Mouse (Mus musculus) skeletal muscle tissue, adult 2 months (tissue): Measurements from ENCODE around the gene Usp54.
"Not testable (repeated sequence)": the region's sequence is repeated elsewhere in the genome, so short reads cannot be mapped to it uniquely, and the experiment has no call there.

Experiments
- DNase-seq: peaks from one replicate; pipeline ENCODE4 v3.0.0-alpha.2; 2012; ENCODE audit warnings: low read depth, low spot score

Gene Usp54

DNA sequence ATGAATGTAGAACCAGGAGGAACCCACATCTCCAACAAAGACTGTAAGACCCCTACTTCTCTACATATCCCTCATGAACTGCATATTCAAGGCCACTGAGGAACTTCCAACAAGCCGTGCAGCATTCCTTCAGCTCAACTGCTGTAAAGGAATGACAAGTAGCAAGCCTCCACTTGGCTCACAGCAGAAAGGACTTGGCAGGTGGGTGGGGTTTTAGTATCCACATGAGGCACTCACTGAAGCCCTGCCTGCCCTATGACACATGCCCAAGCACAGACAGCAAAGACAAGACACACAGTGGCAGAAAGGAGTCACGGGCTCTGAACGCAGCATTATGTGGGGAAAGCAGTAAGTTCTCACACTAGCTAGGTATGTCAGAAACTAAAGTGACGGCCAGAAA, 30.7 kb downstream of the Usp54 start:
- peak; percentile 76 for DNase-seq

DNA sequence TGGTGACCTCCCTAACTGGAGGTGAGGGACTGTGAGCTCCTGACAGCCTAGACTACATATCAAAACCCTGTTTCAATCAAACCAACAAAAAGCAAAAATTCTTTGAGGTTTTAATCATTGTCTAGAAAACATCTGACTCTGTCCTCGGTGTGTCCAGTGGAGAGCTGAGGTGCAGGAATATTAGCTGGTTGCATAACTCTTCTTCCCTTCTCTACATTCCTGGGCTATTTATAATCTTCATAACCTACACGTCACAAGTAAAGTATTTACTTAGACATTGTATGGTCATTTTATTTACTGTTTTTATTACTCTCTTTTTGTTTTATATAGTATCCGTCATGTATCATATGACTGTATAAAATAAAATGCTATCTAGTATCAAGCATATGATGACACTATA, 31.3 kb downstream of the Usp54 start:
- no peak for DNase-seq

DNA sequence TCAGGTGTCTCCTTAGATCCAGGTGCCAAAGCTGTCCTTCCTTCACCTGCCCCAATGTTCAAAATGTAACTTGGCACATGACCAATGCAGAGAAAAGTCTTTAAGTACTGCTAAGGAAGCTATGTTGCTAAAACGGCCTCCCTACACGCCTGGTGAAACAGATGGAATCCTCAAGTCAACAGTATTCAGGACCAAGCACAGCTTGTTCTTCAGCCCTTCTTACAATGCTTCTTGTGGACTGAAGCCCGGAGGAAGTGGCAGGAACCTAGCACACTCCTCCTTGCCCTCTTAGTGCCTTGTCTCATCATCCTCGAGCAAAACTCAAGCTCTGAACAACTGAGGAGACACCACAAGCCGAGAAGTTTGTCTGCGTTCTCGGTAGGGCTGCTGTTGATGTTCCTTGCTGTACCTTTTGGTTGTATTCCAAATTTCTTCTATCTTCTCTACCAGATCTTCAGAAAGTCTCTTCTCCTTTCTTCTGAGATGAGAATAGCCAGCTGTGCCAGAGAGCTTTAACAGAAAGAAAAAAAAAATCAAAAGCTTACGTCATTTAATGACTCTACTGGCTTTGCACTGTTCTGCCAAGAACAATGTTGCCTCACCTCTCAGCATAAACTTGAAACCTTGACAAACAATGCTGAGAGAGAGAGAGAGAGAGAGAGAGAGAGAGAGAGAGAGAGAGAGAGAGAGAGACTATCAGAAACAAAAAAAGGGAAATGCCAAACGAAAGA, 33.3 kb downstream of the Usp54 start:
- peak; percentile 51 for DNase-seq

DNA sequence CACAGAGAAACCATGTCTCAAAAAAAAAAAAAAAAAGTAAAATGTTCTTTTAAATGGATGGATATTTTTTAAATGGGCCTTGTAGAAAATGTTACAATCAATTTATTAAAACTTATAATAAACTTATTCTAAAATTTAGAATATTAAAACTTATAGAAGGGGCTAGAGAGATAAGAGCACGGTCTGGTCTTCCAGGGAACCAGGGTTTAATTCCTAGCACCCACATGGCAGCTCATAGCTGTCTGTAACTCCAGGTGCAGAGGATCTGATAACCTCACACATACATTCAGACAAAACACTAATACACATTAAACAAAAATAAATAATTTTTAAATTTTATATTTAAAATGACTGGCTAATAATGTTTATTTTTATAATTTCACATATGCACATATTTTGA, 39.6 kb downstream of the Usp54 start:
- DNase-seq, result no peak

DNA sequence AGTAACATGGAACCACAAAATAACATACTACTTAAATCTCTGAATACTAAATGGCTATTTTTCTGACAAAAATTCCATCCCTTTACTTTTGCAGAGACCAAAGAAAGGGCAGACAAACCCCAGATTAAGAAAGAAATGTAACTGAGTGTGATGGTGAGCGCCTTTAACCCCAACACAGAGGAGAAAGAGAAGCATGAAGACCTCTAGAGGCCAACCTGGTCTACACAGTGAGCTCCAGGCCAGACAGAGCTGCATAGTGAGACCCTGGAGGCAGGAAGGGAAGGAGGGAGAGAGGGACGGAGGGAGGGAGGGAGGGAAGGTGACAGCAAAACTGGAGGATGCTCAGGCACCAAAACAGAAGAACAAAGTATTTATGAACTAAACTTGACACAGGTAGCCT, 40.7 kb downstream of the Usp54 start:
- no peak for DNase-seq

DNA sequence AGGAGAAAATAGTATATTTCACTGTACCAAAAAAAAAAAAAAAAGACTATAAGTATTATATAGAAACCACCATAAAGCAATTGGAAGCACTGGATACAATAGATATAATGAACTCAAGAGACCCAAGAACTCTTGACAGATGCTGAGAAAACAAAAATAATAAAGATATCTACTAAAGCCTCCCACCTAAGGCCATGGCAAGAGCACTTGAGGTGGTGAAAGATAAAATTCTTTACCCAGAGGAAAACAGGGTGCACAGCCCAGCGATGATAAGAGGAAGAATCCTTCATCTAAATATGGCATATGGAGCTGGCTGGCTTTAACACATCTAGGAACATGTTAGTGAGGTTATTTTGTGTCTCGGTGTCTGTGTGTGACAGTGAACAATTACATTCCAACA, 41.3 kb downstream of the Usp54 start:
- no peak for DNase-seq

DNA sequence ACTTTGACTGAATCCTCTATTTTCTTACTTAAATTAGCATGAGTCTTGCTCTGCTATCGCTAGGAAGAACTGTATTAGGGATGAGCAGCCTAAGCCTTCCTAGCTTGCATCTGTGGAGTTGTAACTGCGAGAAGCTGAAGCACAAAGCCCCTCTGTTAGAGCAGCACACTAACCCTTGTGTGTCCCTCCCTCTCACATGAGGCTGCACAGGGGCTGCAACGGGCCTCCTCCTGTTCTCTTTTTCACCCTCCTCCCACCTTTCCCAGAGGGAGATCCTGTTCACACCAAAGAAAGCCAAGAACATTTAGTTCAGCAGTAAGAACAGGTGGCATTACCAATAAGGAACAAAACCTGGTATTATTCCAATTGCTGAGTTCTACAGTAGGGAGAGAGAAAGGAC, 45.1 kb downstream of the Usp54 start:
- DNase-seq, result peak; percentile 75

DNA sequence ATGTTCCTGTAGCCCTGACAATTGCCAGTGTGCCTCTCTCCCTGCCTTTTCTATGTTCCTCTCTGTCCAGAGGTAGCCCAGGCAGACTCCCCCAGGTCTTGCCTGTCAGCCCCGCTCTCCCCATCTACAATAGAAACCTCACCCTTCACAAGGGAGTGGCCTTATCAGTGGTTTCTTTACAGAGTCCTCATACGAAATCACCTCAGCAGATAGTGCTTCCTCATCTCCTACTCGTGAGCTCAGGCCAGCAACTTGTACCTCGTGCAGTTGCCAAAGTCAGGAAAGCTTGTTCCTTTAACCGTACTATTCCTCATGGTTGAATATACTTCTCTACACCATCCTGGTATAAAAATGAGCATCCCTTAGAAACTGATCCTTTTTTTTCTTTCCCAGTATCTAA, 53.4 kb downstream of the Usp54 start:
- no peak for DNase-seq

DNA sequence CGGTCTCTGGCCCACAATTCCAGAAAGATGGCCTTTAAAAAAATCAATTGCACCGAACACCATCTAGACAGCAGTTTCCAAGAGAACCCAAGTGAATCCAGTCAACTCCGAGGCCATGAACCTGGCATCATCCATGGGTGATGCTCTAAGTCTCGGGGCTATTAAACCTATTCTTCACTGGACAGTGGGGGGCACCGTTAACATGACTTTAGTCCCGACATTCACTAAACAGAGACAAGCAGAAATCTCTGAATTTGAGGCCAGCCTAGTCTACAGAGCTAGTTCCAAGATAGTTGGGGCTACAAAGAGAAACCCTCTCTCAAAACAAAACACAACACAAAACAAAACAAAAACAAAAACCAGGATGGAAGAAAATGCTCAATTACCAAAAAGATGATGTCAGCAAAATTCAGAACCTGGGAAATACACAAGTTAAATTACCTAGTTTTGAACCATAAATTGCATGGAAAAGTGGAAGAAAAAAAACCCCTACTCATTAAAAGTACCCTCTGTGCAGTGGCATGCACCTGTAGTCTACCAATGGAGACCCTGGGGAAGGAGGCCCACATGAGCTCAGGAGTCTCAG, 61.9 kb downstream of the Usp54 start:
- no peak for DNase-seq

DNA sequence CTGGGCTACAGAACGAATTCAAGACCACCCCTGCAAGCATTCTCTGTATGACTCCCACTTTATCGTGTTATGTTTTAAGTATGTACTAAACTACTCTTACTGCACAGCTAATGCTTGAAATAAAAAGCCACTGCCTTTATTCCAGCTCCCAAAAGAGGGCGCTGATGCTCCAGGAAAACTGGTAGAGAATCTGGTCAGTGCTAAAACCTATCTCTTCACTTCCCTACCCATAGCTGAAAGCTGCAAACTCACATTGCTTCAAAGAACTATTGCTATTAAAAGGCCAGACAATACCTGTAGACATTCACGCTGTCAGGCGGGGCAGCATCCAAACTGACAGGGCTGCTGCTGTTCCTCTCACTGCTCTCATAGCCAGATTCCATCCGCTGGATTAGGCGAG, 64.7 kb downstream of the Usp54 start:
- peak; percentile 53 for DNase-seq

DNA sequence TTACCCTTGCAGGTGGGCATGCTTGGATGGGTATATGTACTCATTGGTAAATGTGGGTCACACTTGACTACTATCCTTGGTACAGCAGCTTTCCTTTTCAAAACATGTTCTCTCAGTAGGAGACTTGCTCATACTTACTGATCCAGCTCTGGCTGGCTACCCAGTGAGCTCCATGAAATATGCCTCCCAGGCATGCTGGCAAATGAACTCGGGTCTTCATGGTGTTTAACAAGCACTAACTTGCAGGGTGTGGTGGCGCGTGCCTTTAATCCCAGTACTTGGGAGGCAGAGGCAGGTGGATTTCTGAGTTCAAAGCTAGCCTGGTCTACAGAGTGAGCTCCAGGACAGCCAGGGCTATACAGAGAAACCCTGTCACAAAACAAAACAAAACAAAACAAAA, 67.7 kb downstream of the Usp54 start:
- DNase-seq, result not testable (repeated sequence)

DNA sequence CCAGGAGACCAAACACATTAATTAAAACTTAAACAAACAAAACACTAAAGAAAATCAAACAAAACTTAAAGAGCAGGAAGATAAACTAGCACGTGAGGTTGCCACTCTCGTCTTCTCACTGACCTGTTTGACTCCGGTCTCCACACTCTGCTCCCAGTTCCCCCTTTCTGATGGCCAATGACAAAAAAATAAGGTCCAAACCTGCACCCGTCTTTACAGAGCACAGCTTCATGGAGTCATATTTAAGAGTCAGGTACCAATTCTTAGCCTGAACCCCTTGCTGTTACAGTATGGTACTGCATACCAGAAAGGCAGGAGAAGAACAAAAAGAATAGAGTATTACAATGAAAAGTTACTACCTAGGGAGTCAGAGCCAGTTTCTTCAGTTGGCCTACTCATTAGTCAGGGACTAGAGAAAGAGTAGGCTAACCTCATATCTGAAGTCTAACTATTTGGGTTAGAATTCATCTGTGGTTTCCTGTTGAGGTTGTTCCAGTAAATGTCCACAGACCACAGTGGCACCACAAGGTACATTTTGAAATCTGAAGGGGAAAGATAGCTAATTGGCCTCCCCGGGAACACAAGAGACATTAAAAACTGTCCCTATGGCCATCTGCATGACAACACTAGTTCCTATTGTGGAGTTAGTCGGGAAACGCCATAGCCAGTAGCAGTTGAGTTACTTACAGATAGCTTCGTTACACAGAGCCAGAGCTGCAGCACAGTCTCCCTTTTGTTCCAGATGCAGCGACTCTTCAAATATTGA, 75.4 kb downstream of the Usp54 start:
- no peak for DNase-seq

DNA sequence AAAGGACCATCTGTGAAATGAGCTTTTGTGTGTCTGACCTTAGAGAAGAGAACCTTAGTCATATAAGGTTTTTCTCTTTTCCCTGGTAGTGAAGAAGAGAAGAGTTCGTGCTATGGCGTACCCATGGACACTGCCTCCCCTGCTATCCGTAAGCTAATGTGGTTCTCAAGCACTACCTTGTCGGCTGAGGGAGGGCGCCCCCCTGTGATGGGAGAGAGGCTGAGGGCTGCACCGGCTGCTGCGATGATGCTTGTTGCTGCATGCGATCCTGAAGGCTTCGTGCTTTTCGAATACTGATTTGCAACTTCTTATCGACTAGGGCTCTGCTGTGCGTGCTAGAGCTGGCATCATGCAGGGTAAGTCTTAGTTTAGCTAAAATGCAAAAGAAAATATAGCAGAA, 76.2 kb downstream of the Usp54 start:
- no peak for DNase-seq

DNA sequence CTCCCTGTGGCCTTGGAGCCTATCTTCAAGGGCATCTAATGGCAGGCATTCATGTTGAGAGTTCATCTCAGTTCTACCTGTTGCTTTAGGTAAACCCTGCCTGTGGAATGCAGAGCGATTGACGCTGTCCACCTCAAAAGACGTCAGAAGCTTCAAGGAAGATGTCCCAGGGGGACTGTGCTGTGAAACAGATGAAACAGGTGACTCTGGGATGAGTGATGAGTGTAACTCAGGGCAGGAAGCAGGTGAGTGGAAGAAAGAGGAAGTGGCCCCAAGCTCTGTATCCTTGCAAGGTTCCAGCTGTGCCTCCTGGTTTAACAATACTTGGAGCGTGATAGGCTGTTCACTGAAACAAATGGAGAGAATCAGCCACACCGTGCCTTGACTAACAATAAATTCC, 79.0 kb downstream of the Usp54 start:
- no peak for DNase-seq

DNA sequence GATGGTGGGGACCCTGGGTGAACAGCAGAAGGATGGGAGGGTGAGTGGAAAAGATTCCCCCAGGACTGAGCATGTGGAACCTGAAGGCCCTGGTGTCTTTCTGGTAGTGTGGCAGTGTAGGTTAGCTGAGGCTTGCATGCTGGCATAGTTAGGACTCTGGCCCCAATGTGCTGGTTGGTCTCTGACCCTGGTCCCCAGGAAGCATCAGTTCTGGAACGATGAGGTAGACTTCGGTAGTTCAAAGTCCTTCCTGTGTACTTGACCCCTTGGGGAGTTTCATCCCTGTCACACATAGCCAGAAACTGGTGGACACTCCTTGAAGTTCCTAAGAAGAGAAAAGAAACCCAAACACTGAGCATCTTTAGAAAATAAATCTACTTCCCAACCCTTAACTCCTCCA, 90.7 kb downstream of the Usp54 start:
- DNase-seq, result no peak

DNA sequence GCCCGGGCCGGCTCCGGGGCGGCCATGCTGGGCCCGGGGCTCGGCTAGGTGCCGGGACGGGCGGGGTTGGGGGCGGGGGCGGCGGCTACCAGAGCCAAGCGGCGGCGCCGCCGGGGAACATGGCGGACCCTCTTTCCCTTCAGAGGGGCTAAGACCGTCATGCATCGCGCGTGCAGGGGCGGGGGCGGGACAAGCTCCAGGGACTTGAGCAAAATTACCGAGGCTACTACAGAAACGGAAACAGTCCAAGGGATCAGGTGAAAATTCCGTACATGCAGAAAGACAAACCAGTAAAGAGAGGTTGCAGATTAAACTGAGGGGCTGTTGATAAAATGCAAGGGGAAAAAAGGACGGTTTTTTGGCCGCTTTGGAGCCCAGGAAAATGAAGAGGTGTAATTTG, 94.4 kb downstream of the Usp54 start, which contains the start of gene Ppp3cb:
Gene Ppp3cb (minus strand): TSS at position 159 of the 400 bp plus-strand sequence.
- peak; percentile 89 for DNase-seq

DNA sequence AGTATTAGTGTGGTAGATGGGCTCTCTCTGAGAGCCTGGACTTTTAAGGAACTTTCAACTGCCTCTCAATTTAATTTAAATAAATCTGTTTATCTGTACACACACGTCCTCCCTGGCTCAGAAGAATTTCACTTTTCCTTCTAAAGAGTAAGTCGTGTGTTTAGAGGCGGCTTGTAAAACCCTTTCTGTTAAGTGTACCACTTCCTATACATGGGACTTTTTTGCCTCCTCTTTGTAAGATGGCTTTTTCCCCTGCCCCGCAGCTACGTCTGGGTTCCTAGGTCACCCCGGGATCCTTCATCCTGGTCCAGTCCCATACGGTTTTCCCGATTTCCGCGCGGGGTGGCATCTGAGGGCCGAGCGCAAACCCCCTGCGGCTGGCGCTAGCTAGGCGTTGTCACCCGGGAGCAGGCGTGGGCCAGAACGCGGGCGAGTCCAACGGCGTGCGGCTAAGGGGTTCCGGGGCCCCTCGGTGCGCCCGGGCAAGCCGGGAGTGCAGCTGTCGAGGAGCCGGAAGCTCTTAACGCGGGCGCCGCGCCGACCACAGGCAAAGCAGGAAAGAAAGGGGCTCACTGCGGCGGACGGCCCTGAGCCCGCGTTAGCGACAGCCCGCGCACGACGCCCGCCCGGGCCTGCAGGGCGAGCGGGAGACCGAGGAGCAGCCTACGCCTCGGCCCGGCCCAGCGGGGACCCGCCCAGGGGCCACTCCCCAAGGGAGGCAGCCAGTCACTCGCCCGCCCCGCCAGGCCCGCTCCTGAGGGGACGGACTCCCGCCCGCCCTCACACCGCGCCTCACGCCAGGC, 95.1 kb downstream of the Usp54 start:
- DNase-seq, result peak; percentile 83

DNA sequence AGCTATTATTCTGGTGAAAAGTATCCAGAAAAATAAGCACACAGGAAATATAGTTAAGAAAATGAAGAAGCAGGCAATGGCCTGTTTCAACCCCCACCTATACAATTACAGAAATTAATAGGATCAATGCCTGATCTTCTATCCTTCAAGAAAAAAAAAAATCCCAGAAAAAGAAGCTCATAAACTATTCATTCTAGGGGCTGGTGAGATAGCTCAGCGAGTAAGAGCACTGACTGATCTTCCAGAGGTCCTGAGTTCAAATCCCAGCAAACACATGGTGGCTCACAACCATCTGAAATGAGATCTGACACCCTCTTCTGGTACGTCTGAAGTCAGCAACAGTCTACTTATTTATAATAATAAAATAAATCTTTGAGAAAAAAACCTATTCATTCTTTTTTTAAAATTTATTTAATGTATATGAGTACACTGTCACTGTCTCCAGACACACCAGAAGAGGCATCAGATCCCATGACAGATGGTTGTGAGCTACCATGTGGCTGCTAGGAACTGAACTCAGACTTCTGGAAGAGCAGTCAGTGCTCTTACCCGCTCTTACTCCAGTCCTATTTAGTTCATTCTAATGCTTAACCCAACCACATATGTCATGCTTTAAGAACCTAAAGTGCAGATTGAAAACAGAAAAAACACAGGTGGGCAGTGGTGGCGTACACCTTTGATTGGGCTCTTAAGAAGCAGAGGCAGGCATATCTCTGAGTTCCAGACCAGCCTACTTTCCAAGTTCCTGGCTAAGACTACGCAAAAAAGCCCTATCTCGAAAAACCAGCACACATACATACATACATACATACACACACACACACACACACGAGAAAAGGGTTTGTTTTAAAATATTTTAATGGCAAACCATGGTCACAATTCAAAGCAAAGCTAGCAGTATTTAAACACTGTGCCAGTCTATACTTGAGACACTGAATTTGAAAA, 96.1 kb downstream of the Usp54 start:
- no peak for DNase-seq

DNA sequence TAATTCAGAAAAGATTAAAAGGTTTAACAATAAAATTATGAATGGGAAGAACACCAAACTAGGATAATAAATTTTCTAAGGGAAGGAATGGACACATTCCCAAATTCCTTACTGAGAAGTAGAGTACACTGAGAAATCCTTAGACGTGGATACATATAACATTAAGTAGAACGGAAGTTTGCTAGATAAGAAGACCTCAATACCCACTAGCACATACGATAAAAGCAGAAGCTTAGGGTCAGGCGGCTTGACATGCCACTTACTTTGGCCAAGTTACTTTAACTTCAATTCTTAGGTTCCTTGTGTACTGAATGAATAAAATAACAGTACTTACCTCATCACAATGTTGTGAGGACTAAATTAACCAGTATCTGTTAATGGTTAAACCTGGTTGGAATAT, 111.2 kb downstream of the Usp54 start:
- no peak for DNase-seq

DNA sequence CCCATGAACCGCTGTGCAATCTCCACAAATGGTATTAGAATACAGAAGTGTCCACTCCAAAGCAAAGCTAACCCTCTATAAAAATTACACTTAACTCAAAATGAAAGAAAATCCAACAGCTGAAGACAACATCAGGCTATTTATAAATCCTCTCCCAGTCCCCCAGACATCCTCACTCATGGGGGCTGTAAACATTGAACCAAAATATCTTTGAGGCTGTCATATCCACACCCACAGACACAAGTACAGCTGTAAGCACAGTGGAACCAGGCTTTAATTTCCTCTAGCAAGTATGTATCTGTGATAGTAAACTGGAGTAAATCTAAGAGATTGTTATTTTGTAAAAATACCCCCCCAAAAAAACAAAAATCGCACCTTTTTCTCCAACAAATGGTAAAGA, 120.7 kb downstream of the Usp54 start:
- no peak for DNase-seq

DNA sequence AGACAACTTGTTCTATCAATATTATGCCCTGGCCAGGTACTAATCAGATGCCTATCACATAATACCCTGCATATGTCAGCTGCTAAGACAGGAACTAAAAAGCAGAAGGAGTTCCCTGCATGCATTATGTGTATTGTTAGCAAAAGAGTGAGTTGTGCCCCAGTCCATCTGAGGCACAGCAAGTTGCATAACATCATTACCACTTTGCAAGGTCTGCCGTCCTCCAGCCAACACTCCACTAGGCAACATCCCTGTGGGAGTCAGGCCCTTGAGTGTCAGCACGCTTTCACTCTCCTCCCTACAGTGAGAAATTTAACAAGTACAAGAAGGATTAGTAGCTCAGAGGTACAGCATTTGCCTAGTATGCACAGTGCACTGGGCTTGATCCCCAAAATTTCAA, 132.4 kb downstream of the Usp54 start:
- DNase-seq, result no peak
